Mouse (Mus musculus) neural tube, embryonic 11.5 days (tissue): ENCODE measurements around the gene Mroh8. TPM values are rescaled to one million over a fixed set of nuclear protein-coding genes. Genes with fewer than 3 reads are reported as not detected.
"Not testable (repeated sequence)": the region's sequence is repeated elsewhere in the genome, so short reads cannot be mapped to it uniquely, and the experiment has no call there.

Experiments
- ATAC-seq: fragments of 200-750 bp; cut with Nextera tagmentation; 2 replicates; pipeline ENCODE4 v1.8.0; 2017; ENCODE audit warnings: moderate number of reproducible peaks, mild to moderate bottlenecking, moderate TSS enrichment, moderate library complexity; ENCODE audit not compliant: insufficient read depth, low FRiP score, low TSS enrichment
- DNase-seq: peaks from one replicate; pipeline ENCODE4 v3.0.0-alpha.2; 2015; ENCODE audit warnings: low spot score
- H3K27ac ChIP-seq: fragments of 300-500 bp; sonication (generic); 2 replicates; pipeline ENCODE4 v1.5.1; 2014; ENCODE audit warnings: low read depth, mild to moderate bottlenecking, low read length
- H3K27me3 ChIP-seq: fragments of 300-500 bp; sonication (generic); 2 replicates; pipeline ENCODE4 v1.6.1; 2014; ENCODE audit warnings: mild to moderate bottlenecking, low read length, mixed read lengths; ENCODE audit not compliant: control insufficient read depth, insufficient read depth
- H3K36me3 ChIP-seq: fragments of 300-500 bp; sonication (generic); 2 replicates; pipeline ENCODE4 v1.6.1; 2014; ENCODE audit warnings: mild to moderate bottlenecking, low read length, moderate library complexity, mixed read lengths; ENCODE audit not compliant: control insufficient read depth, insufficient read depth
- H3K4me1 ChIP-seq: fragments of 300-500 bp; sonication (generic); 2 replicates; pipeline ENCODE4 v1.6.1; 2014; ENCODE audit warnings: low read length, mixed read lengths; ENCODE audit not compliant: control insufficient read depth, insufficient read depth
- H3K4me2 ChIP-seq: fragments of 300-500 bp; sonication (generic); 2 replicates; pipeline ENCODE4 v1.6.1; 2014; ENCODE audit warnings: low read depth, mild to moderate bottlenecking, moderate library complexity
- H3K4me3 ChIP-seq: fragments of 300-500 bp; sonication (generic); 2 replicates; pipeline ENCODE4 v1.5.1; 2014; ENCODE audit warnings: low read depth, low read length
- H3K9ac ChIP-seq: fragments of 300-500 bp; sonication (generic); 2 replicates; pipeline ENCODE4 v1.6.1; 2014; ENCODE audit warnings: mild to moderate bottlenecking, low read length
- H3K9me3 ChIP-seq: fragments of 300-500 bp; sonication (generic); 2 replicates; pipeline ENCODE4 v1.6.1; 2016; ENCODE audit warnings: low read length; ENCODE audit not compliant: control insufficient read depth
- WGBS: fragments of 180-500 bp; shearing (Covaris S2); extraction: QIAGEN DNeasy Blood & Tissue Kit; methylation state at CpG from one replicate; pipeline ENCODE4 v1.1.7; 2014; 5-methylcytosine and 5-hydroxymethylcytosine counted together
- polyA plus RNA-seq: library from polyadenylated mRNA; unstranded; fragments of >200 nt; fragmentation: Nextera tagmentation; extraction: Ambion mirVana; gene quantifications from 2 replicates; pipeline ENCODE4 v1.2.1, GENCODE M21; 2014

Gene Mroh8
- polyA plus RNA-seq, 1 experiment from 2014 or later, result 0.95 TPM

- H3K4me2 ChIP-seq, result no peak overlapping the region
- 91% methylated on average over 1 of the region's 1 CpGs for WGBS
- H3K4me1 ChIP-seq, result no peaks in the 10 kb centered on the region
- DNase-seq, result no peak
- no peaks in the 10 kb centered on the region for H3K36me3 ChIP-seq
- no peak overlapping the region for H3K27ac ChIP-seq
- no peak for ATAC-seq
- H3K27me3 ChIP-seq, result no peaks in the 10 kb centered on the region
- no peak overlapping the region for H3K9ac ChIP-seq
- H3K4me3 ChIP-seq, result no peak overlapping the region
- H3K9me3 ChIP-seq, result no peaks in the 10 kb centered on the region
These were observed 16.2 kb downstream of the Mroh8 start for GRCm38 (mm10) chr2:157263101-157263500.

GRCm38 (mm10) chr2:157262506-157262905 is 16.8 kb downstream of the Mroh8 start:
- 65% methylated on average over 9 of the region's 9 CpGs for WGBS

GRCm38 (mm10) chr2:157261930-157262329 is 17.4 kb downstream of the Mroh8 start:
- Histone ChIP-seq H3K4me1 (no peaks in the 10 kb centered on the region), H3K9ac (no peak overlapping the region), H3K36me3 (no peaks in the 10 kb centered on the region), H3K27ac (no peak overlapping the region), H3K9me3 (no peaks in the 10 kb centered on the region), H3K4me3 (no peak overlapping the region), H3K4me2 (no peak overlapping the region), H3K27me3 (no peaks in the 10 kb centered on the region)
- 85% methylated on average over 5 of the region's 5 CpGs for WGBS
- ATAC-seq, result no peak
- DNase-seq, result no peak

More at GRCm38 (mm10) chr2:157262506-157262905, 16.8 kb downstream of the Mroh8 start:
- H3K27ac ChIP-seq, result no peak overlapping the region
- H3K4me1 ChIP-seq, result no peaks in the 10 kb centered on the region
- H3K36me3 ChIP-seq, result no peaks in the 10 kb centered on the region
- H3K9me3 ChIP-seq, result no peaks in the 10 kb centered on the region
- H3K4me3 ChIP-seq, result no peak overlapping the region
- H3K27me3 ChIP-seq, result no peaks in the 10 kb centered on the region
- no peak overlapping the region for H3K4me2 ChIP-seq
- H3K9ac ChIP-seq, result no peak overlapping the region
- DNase-seq (no peak), ATAC-seq (no peak)

- Histone ChIP-seq H3K4me2 (no peak overlapping the region), H3K9ac (no peak overlapping the region), H3K27me3 (no peaks in the 10 kb centered on the region), H3K4me3 (no peak overlapping the region), H3K27ac (no peak overlapping the region), H3K36me3 (no peaks in the 10 kb centered on the region), H3K4me1 (no peaks in the 10 kb centered on the region), H3K9me3 (no peaks in the 10 kb centered on the region)
- peak; percentile 67 for DNase-seq
- no peak for ATAC-seq
- WGBS, result 3% methylated on average over 5 of the region's 5 CpGs
These were observed 19.6 kb downstream of the Mroh8 start for GRCm38 (mm10) chr2:157259720-157260119.

- Histone ChIP-seq H3K9ac (no peak overlapping the region), H3K9me3 (no peaks in the 10 kb centered on the region), H3K36me3 (no peaks in the 10 kb centered on the region), H3K27ac (no peak overlapping the region), H3K4me3 (no peak overlapping the region), H3K4me2 (no peak overlapping the region), H3K4me1 (no peaks in the 10 kb centered on the region), H3K27me3 (no peaks in the 10 kb centered on the region)
- no peak for DNase-seq
- no peak for ATAC-seq
These were observed 31.2 kb downstream of the Mroh8 start for GRCm38 (mm10) chr2:157248111-157248510.

- Histone ChIP-seq H3K4me1 (no peaks in the 10 kb centered on the region), H3K36me3 (no peaks in the 10 kb centered on the region), H3K27me3 (no peaks in the 10 kb centered on the region), H3K9ac (no peak overlapping the region), H3K4me3 (no peak overlapping the region), H3K9me3 (no peaks in the 10 kb centered on the region), H3K27ac (no peak overlapping the region), H3K4me2 (no peak overlapping the region)
- no peak for DNase-seq
- WGBS, result 84% methylated on average over 2 of the region's 2 CpGs
- no peak for ATAC-seq
These were observed 33.7 kb downstream of the Mroh8 start for GRCm38 (mm10) chr2:157245603-157246002.

GRCm38 (mm10) chr2:157245001-157245400 is 34.3 kb downstream of the Mroh8 start:
- ATAC-seq, result no peak
- Histone ChIP-seq H3K27me3 (no peaks in the 10 kb centered on the region), H3K4me1 (no peaks in the 10 kb centered on the region), H3K27ac (no peak overlapping the region), H3K36me3 (no peaks in the 10 kb centered on the region), H3K9me3 (no peaks in the 10 kb centered on the region), H3K4me3 (no peak overlapping the region), H3K4me2 (no peak overlapping the region), H3K9ac (no peak overlapping the region)
- 53% methylated on average over 5 of the region's 5 CpGs for WGBS
- no peak for DNase-seq

- Histone ChIP-seq H3K36me3 (no peaks in the 10 kb centered on the region), H3K9me3 (no peaks in the 10 kb centered on the region), H3K27me3 (no peaks in the 10 kb centered on the region), H3K4me3 (no peak overlapping the region), H3K27ac (no peak overlapping the region), H3K4me2 (no peak overlapping the region), H3K4me1 (no peaks in the 10 kb centered on the region), H3K9ac (no peak overlapping the region)
- 80% methylated on average over 8 of the region's 8 CpGs for WGBS
- no peak for ATAC-seq
- no peak for DNase-seq
These were observed 43.4 kb downstream of the Mroh8 start for GRCm38 (mm10) chr2:157235946-157236345.

GRCm38 (mm10) chr2:157221916-157222315 is 57.4 kb downstream of the Mroh8 start:
- not testable (repeated sequence) for ATAC-seq, H3K9me3 ChIP-seq, H3K4me1 ChIP-seq, H3K4me2 ChIP-seq, DNase-seq, H3K9ac ChIP-seq, H3K36me3 ChIP-seq, H3K4me3 ChIP-seq, H3K27ac ChIP-seq, H3K27me3 ChIP-seq
- WGBS, result 92% methylated on average over 3 of the region's 3 CpGs
